Mouse (Mus musculus): ENCODE measurements around the gene Fmnl2.

Gene Fmnl2

DNA sequence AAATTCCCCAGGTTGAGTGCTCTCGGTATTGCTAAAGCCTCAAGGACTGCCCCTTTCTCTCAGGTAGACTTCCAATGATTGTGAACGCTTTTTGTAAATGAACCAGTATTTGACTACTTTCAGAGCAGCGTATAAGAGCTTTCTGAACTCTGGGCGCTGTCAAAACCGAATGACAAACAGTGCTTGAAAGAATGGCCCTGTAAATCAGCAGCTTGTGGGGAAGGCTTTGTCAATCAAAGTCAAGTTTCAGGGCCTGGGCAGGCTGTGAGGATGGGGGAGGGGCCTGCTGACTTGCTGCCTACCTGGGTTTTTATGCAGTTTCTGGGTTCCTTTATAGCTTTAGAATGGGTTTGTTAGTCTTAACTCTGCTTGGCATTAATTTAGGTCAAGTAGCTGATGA lies 56.1 kb downstream of the Fmnl2 start:
- no peak for DNase-seq (ENCODE audit: low read depth, low spot score)

DNA sequence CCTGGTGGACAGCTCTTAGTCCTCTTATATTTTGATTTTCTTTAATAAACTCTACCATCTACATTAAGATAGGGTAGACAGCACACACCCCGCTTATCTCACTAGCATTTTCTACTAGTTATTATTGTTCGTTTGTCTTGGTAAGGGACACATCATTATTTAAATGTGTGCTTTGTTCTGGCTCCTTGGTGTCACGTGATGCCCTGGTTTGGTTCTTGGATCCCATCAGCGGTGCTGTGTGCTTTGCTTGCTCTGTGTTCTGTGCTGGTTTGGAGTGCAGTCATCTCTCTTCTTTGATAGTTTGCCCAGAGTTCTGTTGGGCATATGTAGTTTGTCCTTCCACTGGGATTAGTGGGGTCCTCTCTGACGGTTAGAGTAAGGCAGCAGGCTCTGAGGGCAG lies 57.9 kb downstream of the Fmnl2 start:
- DNase-seq (ENCODE audit: low read depth, low spot score): no peak

GRCm38 (mm10) chr2:52918094-52918493 lies 60.4 kb downstream of the Fmnl2 start:
- no peak for DNase-seq (ENCODE audit: low read depth, low spot score)

DNA sequence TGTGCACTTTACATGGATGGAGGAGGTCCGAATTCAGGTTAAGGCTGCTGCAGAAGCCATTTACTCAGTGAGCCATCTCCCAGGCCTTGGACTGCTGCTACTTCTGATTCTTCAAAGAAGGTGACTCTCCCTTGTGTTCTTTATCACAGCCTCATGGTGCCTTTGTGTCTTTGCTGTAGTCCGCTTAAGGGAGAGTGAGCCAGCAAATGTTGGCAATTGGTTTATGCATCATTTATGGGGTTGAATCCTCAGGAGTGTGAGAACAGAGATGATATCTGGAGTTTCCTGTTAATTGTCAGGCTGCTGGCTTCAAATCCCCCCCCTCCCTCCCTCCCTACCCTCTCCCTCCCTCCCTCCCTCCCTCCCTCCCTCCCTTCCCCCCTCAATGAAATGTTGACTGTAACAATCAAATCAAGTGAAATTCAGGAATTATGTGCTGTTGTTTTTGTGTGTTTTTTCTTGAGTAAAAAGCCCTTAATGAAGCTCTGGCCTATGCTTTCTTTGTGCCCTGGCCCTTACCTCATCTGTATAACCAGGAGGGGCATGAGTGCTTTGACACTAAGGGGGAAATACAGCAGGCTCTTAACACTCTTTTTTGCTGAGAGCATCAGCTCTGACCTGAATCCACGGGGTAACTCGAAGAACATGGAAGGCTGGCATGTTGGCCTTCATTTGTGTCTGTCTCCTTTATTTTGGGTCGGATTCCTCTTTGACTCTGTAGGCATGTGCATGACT lies 63.2 kb downstream of the Fmnl2 start:
- no peak for DNase-seq (ENCODE audit: low read depth, low spot score)

DNA sequence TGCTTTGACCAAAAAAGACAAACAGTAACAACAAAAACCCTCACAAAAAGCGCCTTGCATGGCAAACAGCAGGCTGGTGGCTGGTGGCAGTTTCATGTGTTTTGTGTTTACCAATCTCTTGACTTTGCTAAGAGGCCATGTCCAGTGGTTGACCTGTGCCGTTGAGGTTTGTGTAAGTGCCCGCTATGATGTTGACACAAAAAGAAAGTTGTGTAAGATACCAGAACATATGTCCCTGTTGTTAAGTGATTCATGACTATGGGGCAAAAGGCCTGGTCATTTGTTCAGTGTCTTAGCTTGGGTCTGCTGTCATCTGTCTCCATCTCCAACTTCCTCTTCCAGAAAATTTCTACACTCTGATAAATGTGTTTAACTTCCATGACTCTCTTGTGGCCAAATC lies 67.4 kb downstream of the Fmnl2 start:
- DNase-seq (ENCODE audit: low read depth, low spot score): no peak

DNA sequence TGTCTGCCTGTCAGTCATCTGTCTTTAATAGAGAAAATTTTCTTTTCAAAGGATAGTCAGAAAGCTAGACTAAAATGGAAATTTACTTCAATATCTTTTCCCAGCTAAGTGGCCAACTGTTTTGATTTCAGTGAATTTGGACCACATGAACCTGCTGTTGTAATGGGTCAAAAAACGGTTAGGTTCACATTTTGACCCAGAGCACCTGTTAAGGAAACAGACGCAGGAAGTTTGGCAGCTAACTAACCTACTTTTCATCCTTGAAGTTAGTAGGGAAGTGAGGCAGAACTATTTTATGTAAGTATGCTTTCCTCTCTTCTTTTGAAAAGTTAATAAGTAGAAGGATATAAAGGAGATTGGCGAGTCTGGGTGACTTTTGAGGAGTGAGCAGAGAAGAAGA lies 69.7 kb downstream of the Fmnl2 start:
- no peak for DNase-seq (ENCODE audit: low read depth, low spot score)

- no peak for DNase-seq (ENCODE audit: low read depth, low spot score)
Measured at GRCm38 (mm10) chr2:52927858-52928301, 70.2 kb downstream of the Fmnl2 start.

DNA sequence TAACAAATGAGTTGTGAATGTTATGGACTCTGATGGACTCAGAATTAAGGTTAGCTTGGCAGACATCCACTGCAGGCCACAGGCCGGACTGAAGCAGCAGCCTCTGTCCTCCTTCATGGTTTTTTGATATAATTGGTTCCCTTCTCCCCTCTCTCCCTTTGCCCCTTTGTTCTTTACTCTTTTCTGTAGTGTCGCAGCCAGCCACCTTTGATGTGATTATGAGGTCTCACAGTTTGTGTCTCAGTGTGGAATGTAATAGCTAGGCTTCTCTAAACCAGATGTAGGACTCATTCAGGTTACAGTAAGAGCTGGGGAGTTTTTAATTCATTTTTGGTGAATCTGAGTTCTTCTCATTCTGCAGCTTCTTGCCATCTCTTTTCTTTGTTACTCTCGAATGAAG lies 70.7 kb downstream of the Fmnl2 start:
- DNase-seq (ENCODE audit: low read depth, low spot score): no peak

GRCm38 (mm10) chr2:52930106-52930868 lies 72.6 kb downstream of the Fmnl2 start:
- no peak for DNase-seq (ENCODE audit: low read depth, low spot score)

DNA sequence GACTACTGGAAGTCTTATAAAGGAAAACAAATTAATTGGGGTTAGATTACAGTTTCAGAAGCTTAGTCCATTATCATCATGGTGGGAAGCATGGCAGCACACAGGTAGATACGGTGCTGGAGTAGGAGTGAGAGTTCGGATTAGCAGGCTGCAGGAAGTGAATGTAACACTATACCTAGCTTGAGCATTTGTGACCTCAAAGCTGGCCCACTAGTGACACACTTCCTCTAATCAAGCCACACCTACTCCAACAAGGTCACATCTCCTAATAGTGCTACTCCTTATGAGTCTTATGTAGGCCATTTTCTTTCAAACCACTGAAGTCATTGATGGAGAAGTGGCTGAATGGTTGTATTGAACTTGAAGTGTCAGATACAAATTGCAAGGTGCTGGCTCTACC lies 73.7 kb downstream of the Fmnl2 start:
- no peak for DNase-seq (ENCODE audit: low read depth, low spot score)

GRCm38 (mm10) chr2:52935906-52936305 lies 78.2 kb downstream of the Fmnl2 start:
- no peak for DNase-seq (ENCODE audit: low read depth, low spot score)

DNA sequence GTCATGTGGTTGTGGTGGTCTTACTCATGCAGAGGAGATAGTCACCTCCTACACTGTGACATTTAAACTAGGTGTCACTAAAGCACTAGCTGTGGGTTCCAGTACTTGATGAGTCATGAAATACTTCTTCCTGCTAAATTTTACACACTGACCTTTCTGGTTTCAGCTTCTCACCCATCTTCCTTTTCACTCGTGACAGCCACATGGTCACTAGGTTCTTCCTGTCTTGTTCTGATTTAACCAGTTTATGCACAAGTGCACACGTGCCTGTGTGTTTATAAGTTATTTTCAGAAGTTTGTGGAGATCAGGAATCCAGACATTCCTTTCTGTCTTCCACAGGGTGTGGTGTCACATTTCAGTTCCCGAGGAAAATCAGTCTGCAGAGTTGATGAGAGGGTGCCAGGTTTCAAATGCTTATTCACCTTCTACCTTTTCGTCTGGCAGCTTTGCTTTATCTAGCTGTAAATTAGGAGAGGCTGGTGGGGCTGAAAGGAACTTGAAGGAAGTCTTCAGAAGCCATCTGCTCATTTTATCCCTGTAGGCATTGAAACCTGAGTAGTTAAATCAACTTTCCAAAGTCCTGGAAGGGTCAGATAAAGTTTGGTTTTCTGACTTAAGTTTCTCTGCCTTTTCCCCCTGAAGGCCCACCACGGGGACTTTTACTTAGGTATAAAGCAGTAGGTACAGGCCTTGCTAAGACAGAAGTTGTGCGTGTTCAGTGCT lies 80.9 kb downstream of the Fmnl2 start:
- DNase-seq (ENCODE audit: low read depth, low spot score): no peak

DNA sequence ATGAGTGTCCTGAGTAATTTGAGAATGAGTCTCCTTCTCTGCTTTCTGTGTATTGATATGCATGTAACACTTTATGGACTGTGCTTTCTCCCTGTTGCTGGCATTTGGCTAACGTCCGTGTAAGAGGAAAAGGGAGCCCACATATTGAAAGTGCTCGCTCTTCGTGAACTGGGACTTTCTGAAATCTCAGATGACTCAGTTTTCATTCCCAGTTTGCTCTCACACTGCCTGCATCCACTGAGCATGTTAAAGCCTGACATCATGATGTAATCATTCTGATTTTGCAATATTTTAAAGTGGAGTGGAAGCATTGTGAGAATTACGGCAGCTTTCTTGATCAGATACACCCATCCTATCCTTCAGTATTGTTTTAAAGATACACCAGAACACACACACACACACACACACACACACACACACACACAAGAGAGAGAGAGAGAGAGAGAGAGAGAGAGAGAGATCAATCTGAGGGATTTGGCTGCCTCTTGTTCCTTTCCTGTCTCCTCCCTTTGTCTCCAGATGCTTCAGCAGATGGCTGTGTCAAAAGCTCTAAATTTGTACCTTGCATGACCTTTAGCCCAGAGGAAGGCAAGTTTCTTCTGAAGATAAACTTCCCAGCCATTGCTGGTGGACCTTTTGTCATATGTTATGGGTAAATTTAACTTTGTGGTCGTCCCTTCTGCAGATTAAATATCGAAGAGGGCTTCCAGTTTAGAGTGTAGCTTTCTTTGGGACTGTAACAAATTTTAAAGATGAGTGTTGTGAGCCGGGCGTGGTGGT lies 86.2 kb downstream of the Fmnl2 start:
- DNase-seq (ENCODE audit: low read depth, low spot score): no peak

DNA sequence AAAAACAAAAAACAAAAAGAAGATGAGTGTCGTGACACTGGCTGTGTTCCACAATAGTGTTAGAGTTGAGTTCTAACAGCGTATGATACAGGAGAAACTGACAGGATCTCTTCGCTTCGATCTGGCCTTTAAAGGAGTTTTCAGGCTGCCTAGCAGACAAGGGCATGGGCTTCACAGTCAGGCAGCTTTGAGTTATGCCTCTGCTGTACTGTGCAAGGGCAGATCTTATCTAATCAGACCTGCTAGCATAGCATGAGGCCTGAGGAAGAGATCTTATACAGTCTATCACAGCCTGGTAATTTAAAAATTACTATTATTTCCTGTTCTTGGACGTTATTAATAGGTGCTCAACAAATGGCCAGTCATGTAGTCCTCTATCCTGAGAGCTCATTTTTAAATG lies 86.9 kb downstream of the Fmnl2 start:
- DNase-seq (ENCODE audit: low read depth, low spot score): no peak

DNA sequence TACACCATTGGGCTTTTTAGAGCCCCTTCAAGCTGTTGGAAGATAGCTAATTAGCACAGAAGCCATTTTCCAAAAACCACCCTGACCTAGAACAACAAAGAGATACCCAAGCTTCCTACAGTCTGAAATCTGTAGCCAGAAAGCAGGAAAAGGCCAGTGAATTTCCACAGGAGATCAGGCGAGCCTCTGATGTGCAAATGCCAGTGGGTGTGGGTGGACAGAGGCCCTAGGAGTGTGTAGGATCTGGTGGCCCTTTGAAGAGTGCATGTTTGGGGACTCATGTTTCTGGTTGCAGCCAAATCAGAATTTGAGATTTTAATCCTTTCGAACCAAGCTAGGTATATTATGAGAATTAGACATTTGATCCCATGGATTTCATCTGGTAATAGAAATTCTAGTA lies 88.4 kb downstream of the Fmnl2 start:
- DNase-seq (ENCODE audit: low read depth, low spot score): no peak

GRCm38 (mm10) chr2:52946524-52947186 lies 89.0 kb downstream of the Fmnl2 start:
- no peak for DNase-seq (ENCODE audit: low read depth, low spot score)

DNA sequence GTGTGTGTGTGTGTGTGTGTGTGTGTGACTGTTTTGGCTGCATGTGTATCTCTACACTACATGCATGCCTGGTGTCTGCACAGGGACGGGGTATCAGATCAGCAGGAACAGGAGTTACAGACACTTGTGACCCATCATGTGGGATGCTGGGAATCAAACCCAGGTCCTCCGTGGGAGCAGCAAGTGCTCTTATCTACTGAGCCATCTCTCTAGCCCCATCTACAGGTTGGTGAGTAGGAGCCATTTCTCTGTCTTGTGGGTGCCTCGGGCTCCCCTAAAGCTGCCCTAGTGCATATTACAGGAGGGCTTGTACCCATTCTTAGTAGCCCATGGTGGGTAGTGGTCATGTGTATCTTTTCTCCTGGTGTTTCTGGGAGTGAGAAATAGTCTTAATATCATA lies 90.7 kb downstream of the Fmnl2 start:
- DNase-seq (ENCODE audit: low read depth, low spot score): no peak

- DNase-seq (ENCODE audit: low read depth, low spot score): no peak
Measured at GRCm38 (mm10) chr2:52949556-52949955, 91.9 kb downstream of the Fmnl2 start.

DNA sequence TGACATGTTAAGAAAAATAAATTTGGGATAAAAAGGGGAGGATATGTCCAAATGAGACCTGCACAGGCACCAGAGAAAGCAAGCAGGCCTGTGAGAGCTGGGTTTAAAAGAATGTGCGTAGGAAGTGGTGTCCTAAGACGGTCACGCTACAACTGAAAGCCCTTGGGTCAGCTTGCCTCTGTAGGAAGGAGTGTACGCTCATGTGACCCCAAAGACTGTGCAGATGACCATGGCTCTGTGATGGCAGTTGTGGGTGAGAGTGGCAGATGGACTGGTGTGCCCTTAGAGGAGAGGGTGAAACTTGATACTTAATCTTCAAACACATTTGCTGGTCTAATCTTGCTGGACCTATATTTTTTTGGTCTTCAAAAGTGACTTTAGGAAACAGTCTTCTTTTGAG lies 92.6 kb downstream of the Fmnl2 start:
- DNase-seq (ENCODE audit: low read depth, low spot score): no peak

- no peak for DNase-seq (ENCODE audit: low read depth, low spot score)
Measured at GRCm38 (mm10) chr2:52952202-52952730, 94.6 kb downstream of the Fmnl2 start.

DNA sequence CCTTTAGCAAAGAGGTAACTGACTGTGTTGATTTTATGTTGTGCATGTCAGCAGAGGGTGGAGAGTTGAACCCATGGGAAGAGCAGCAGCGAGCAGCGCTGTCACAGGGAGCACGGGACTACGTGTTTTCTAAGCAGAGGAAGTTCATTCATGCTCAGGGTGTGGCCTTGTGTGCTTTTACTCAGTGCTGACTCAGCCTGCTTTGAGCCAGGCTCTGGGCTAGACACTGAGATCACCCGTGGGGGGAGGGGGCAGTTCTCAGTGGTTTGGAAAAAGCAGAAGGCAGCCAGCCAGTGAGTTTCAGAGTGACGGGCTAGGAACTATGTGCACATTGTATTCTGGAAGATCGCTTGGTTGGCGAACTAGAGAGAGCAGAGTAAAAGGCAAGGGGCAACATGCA lies 97.4 kb downstream of the Fmnl2 start:
- no peak for DNase-seq (ENCODE audit: low read depth, low spot score)

Measured in c-Kit-negative CD71-positive TER-119-positive erythroid progenitor cells, embryonic 14.5 days (primary cell).